Mouse (Mus musculus) G1E (cell line): ENCODE data around the gene Pym1.

Source experiments
- CTCF ChIP-seq: IDR thresholded peaks from 2 replicates; pipeline ENCODE4 v1.5.1; 2012; ENCODE audit warnings: low read depth, low read length, inconsistent platforms, mixed read lengths
- GATA1 ChIP-seq: IDR thresholded peaks from 2 replicates; pipeline ENCODE4 v1.6.1; 2012; ENCODE audit warnings: borderline replicate concordance, low read length, inconsistent platforms, mixed read lengths
- TAL1 ChIP-seq: conservative IDR thresholded peaks from 2 replicates; pipeline ENCODE4 v1.6.1; 2012; ENCODE audit warnings: low read depth, low read length, inconsistent platforms, mixed read lengths

- TF ChIP-seq CTCF (no peak), GATA1 (no peak), TAL1 (no peak)
Observed at GRCm38 (mm10) chr10:128795581-128795980, 47.9 kb downstream of the Pym1 start.
